Mouse (Mus musculus): ENCODE results near the gene Map3k3. TPM values are rescaled to one million over a fixed set of nuclear protein-coding genes. Genes with fewer than 3 reads are reported as not detected.

The Map3k3 gene
- polyA plus RNA-seq, 1 experiment from 2014 or later = 15.2 TPM

DNA sequence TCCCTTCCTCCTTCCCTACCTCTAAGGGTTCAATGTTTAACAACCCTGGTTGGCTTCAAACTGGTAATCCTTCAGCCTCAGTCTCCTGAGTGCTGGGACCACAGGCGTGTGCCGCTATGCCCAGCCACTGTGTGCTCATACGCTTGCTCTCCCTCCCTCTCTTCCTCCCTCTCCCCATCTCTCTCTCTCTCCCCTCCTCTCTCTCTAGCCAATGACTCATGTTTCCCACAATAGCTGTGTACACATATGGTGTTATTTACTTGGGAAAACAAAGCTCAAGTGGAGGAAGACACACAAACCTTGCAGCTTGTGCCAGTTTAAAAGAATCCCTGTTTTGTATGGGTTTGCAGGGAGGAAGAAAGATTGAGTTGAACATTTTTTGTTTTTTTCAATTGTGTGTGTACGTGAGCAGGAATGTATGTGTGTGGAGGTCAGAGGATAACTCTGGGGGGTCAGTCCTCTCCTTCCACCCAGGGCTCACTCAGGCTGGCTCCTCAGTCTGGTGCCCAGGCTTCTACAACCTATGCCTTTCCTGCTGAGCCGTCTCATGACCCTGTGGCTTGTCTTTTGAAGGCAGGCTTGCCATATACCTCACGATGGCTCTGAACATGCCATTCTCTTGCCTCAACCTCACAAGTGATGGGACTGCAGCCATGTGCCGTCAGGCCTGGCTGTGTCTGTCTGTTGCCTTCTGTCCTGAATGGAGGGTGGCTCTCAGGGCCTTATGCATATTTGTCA is 95.5 kb downstream of the Map3k3 start:
- Histone ChIP-seq H3K27ac (replicated peaks; ENCODE audit: low read depth, low read length) (no peak overlapping the region), H3K4me3 (replicated peaks; ENCODE audit: low read depth, low read length) (no peak overlapping the region), H3K36me3 (ENCODE audit: control insufficient read depth, insufficient read depth, low read length) (peaks cover 29% of the 10 kb centered on the region; the same call in 1 of the 2 replicates), H3K27me3 (ENCODE audit: control insufficient read depth, insufficient read depth, low read length) (no peaks in the 10 kb centered on the region), H3K4me1 (ENCODE audit: control insufficient read depth, insufficient read depth, low read length) (no peaks in the 10 kb centered on the region), H3K9ac (replicated peaks; ENCODE audit: low read length) (no peak overlapping the region), H3K4me2 (ENCODE audit: low read length) (no peak overlapping the region), H3K9me3 (ENCODE audit: control insufficient read depth, low read length) (no peaks in the 10 kb centered on the region)
- ATAC-seq (ENCODE audit: low FRiP score, low TSS enrichment) = no peak
- WGBS = 88% methylated on average over 7 of the region's 7 CpGs
- DNase-seq = no peak

DNA sequence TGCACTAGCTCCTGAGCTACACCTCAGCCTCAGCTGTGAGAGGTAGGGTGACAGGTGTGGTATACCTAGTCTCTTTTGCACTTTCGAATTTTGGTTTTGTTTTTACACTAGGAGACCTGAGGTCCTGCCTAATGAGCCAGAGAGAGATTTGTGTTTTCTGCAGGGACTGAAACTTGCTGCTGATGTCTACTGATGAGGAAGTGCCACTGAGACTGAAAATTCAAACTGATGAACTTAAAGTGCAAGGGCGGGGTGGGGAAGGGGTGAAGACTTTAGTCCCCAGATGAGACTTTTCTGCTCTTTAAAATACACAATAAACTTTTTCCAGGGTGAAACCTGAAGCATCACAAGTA is 96.0 kb downstream of the Map3k3 start:
- H3K27me3 ChIP-seq (ENCODE audit: control insufficient read depth, insufficient read depth, low read length) = no peaks in the 10 kb centered on the region
- H3K27ac ChIP-seq (replicated peaks; ENCODE audit: low read depth, low read length) = no peak overlapping the region
- H3K4me1 ChIP-seq (ENCODE audit: control insufficient read depth, insufficient read depth, low read length) = no peaks in the 10 kb centered on the region
- ATAC-seq (ENCODE audit: low FRiP score, low TSS enrichment) (no peak), DNase-seq (no peak)
- peaks cover 35% of the 10 kb centered on the region; the same call in 1 of the 2 replicates for H3K36me3 ChIP-seq (ENCODE audit: control insufficient read depth, insufficient read depth, low read length)
- H3K4me2 ChIP-seq (ENCODE audit: low read length) = no peak overlapping the region
- no peak overlapping the region for H3K4me3 ChIP-seq (replicated peaks; ENCODE audit: low read depth, low read length)
- WGBS = 93% methylated on average over 2 of the region's 2 CpGs
- H3K9me3 ChIP-seq (ENCODE audit: control insufficient read depth, low read length) = no peaks in the 10 kb centered on the region
- H3K9ac ChIP-seq (replicated peaks; ENCODE audit: low read length) = no peak overlapping the region

DNA sequence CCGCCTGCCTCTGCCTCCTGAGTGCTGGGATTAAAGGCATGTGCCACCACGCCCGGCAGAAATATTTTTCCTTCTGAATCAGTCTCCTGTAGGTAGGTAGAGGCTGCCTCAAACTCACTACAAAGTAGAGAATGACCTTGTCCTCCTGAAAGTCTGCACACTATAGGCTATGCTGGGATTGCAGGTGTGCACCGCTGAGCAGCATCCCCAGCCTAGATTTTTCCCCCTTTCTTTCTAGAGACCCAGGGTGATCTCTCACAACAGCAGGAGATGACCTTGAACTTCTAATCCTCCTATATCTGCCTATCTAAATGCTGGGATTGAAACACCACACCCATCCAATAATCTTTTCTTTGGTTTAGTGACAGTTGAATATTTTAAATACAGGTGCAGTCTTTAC is 102.9 kb downstream of the Map3k3 start:
- Histone ChIP-seq H3K27ac (replicated peaks; ENCODE audit: low read depth, low read length) (no peak overlapping the region), H3K27me3 (ENCODE audit: control insufficient read depth, insufficient read depth, low read length) (no peaks in the 10 kb centered on the region), H3K4me1 (ENCODE audit: control insufficient read depth, insufficient read depth, low read length) (peaks cover 2% of the 10 kb centered on the region), H3K9me3 (ENCODE audit: control insufficient read depth, low read length) (no peaks in the 10 kb centered on the region), H3K36me3 (ENCODE audit: control insufficient read depth, insufficient read depth, low read length) (peaks cover 25% of the 10 kb centered on the region; the same call in 1 of the 2 replicates), H3K4me2 (ENCODE audit: low read length) (no peak overlapping the region), H3K9ac (replicated peaks; ENCODE audit: low read length) (no peak overlapping the region), H3K4me3 (replicated peaks; ENCODE audit: low read depth, low read length) (no peak overlapping the region)
- DNase-seq (no peak), ATAC-seq (ENCODE audit: low FRiP score, low TSS enrichment) (no peak)
- WGBS = 97% methylated on average over 4 of the region's 4 CpGs

DNA sequence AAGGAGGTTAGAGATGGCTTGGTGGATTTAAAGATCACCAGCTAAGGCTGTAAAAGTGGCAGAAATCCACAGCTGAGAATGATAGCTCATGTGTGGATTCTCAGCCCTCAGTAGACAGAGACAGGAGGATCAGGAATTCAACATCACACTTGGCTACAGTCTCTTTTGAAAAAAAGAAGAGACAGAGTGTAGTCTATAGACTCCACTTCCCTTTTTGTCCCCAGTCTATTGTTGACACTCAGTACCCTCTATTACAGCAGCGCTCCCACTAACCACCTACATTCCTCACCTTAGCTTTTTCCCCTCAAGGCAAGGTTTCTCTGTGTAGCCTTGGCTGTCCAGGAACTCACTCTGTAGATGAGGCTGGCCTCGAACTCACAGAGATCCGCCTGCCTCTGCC is 107.3 kb downstream of the Map3k3 start:
- DNase-seq (no peak), ATAC-seq (ENCODE audit: low FRiP score, low TSS enrichment) (no peak)
- Histone ChIP-seq H3K4me2 (ENCODE audit: low read length) (no peak overlapping the region), H3K27me3 (ENCODE audit: control insufficient read depth, insufficient read depth, low read length) (no peaks in the 10 kb centered on the region), H3K9ac (replicated peaks; ENCODE audit: low read length) (no peak overlapping the region), H3K4me3 (replicated peaks; ENCODE audit: low read depth, low read length) (no peak overlapping the region), H3K9me3 (ENCODE audit: control insufficient read depth, low read length) (no peaks in the 10 kb centered on the region), H3K4me1 (ENCODE audit: control insufficient read depth, insufficient read depth, low read length) (peaks cover 9% of the 10 kb centered on the region), H3K27ac (replicated peaks; ENCODE audit: low read depth, low read length) (no peak overlapping the region), H3K36me3 (ENCODE audit: control insufficient read depth, insufficient read depth, low read length) (peaks cover 4% of the 10 kb centered on the region; the same call in 1 of the 2 replicates)
- WGBS = 98% methylated on average over 3 of the region's 3 CpGs

- Histone ChIP-seq H3K27ac (replicated peaks; ENCODE audit: low read depth, low read length) (no peak overlapping the region), H3K9me3 (ENCODE audit: control insufficient read depth, low read length) (no peaks in the 10 kb centered on the region), H3K9ac (replicated peaks; ENCODE audit: low read length) (no peak overlapping the region), H3K36me3 (ENCODE audit: control insufficient read depth, insufficient read depth, low read length) (peaks cover 8% of the 10 kb centered on the region; the same call in 1 of the 2 replicates), H3K4me3 (replicated peaks; ENCODE audit: low read depth, low read length) (peak overlapping the region; percentile 72; the same call in 1 of the 2 replicates), H3K27me3 (ENCODE audit: control insufficient read depth, insufficient read depth, low read length) (no peaks in the 10 kb centered on the region), H3K4me1 (ENCODE audit: control insufficient read depth, insufficient read depth, low read length) (peaks cover 9% of the 10 kb centered on the region), H3K4me2 (ENCODE audit: low read length) (peak overlapping the region; percentile 51)
- ATAC-seq (ENCODE audit: low FRiP score, low TSS enrichment) (no peak), DNase-seq (no peak)
- 89% methylated on average over 5 of the region's 5 CpGs for WGBS
Observed at GRCm38 (mm10) chr11:106192241-106192640, 107.8 kb downstream of the Map3k3 start.

DNA sequence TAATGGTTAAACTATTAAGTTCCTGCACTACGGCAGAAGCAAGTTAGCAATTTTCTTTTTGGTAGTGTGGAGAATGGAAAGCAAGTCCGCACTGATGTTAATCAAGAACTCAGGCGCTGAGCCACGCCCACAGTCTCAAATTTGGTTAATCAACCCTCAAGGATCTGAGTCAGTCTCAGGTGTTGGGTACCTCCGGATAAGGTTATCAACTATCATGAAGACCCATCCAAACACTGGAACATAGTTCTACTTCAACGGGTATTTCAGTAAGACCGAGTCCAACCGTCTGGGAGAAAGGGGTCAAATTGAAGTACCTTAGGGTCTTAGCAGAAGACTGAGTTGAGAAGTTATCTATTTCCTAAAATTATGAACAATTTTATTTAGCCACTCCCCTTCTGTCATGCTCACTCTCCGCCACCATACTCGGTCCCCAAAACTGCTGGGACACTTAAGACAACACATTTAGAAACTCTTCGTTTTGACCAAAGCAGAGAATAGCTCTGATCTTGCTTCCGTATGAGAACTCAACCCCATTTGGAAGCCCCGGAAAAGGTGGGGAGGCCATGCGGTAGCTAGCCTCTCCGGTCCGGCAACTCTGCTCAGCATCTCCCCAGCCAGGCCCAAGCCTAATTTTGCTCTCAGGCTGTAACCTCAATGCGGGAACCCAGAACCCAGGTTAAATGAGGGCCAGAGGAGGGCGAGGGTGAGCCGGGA is 108.4 kb downstream of the Map3k3 start:
- 13% methylated on average over 19 of the region's 19 CpGs for WGBS
- Histone ChIP-seq H3K27ac (replicated peaks; ENCODE audit: low read depth, low read length) (peak overlapping the region; percentile 84), H3K36me3 (ENCODE audit: control insufficient read depth, insufficient read depth, low read length) (peaks cover 14% of the 10 kb centered on the region; the same call in 1 of the 2 replicates), H3K9me3 (ENCODE audit: control insufficient read depth, low read length) (no peaks in the 10 kb centered on the region), H3K4me3 (replicated peaks; ENCODE audit: low read depth, low read length) (peak overlapping the region; percentile 72), H3K9ac (replicated peaks; ENCODE audit: low read length) (peak overlapping the region; percentile 71), H3K4me1 (ENCODE audit: control insufficient read depth, insufficient read depth, low read length) (peaks cover 9% of the 10 kb centered on the region), H3K4me2 (ENCODE audit: low read length) (peak overlapping the region; percentile 51), H3K27me3 (ENCODE audit: control insufficient read depth, insufficient read depth, low read length) (no peaks in the 10 kb centered on the region)
- DNase-seq = no peak
- 0 out of 2 replicates have a peak, but pooled peaks have one; percentile 4 for ATAC-seq (ENCODE audit: low FRiP score, low TSS enrichment)

DNA sequence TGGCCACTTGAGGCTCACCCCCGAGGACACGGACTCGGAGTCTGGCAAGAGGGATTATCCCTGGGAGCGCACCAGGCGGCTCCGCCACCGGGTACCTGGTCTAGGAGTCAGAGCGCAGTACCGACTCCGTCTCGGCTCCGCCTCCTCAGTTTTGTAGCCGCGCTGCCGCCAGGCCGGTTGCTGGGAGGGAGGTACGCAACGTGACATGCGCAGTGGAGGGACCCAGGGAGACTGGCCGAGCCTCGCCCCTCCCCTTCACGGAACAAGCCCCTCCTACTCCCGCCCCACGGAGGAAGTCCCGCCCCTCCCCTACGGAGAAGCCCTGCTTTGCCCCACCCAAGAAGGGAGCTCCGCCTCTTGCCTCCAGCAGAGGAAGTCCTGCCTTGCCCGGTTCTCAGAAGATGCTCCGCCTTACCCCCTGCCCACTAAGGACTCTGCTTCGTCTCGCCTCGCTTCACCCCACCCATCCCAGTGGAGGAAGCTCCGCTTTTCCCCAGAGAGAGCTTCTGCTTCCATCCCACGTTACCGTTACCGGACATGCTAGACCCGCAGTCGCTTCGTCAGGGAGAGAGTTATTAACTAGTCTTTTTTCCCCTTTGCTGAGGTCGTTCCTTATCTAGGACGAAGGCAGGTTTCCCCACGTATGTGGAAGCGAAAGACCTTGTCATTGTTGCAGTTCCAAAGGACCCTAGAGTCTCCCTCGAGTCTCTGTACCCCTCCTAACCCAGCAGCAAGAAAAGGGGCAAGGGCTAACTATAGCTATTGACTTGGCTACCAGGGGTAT is 109.2 kb downstream of the Map3k3 start:
- Histone ChIP-seq H3K27me3 (ENCODE audit: control insufficient read depth, insufficient read depth, low read length) (no peaks in the 10 kb centered on the region), H3K4me1 (ENCODE audit: control insufficient read depth, insufficient read depth, low read length) (peaks cover 9% of the 10 kb centered on the region), H3K4me3 (replicated peaks; ENCODE audit: low read depth, low read length) (peak overlapping the region; percentile 72), H3K36me3 (ENCODE audit: control insufficient read depth, insufficient read depth, low read length) (peaks cover 22% of the 10 kb centered on the region), H3K4me2 (ENCODE audit: low read length) (peak overlapping the region; percentile 51), H3K9me3 (ENCODE audit: control insufficient read depth, low read length) (no peaks in the 10 kb centered on the region), H3K9ac (replicated peaks; ENCODE audit: low read length) (peak overlapping the region; percentile 71), H3K27ac (replicated peaks; ENCODE audit: low read depth, low read length) (peak overlapping the region; percentile 84)
- WGBS = under 1% methylated on average over 44 of the region's 44 CpGs
- DNase-seq = peak; percentile 99
- ATAC-seq (ENCODE audit: low FRiP score, low TSS enrichment) = peak; percentile 95

GRCm38 (mm10) chr11:106194155-106194541 is 109.7 kb downstream of the Map3k3 start:
- Histone ChIP-seq H3K27ac (replicated peaks; ENCODE audit: low read depth, low read length) (peak overlapping the region; percentile 84), H3K9me3 (ENCODE audit: control insufficient read depth, low read length) (no peaks in the 10 kb centered on the region), H3K4me2 (ENCODE audit: low read length) (peak overlapping the region; percentile 51), H3K27me3 (ENCODE audit: control insufficient read depth, insufficient read depth, low read length) (no peaks in the 10 kb centered on the region), H3K9ac (replicated peaks; ENCODE audit: low read length) (peak overlapping the region; percentile 59; the same call in 1 of the 2 replicates), H3K4me1 (ENCODE audit: control insufficient read depth, insufficient read depth, low read length) (peaks cover 9% of the 10 kb centered on the region), H3K36me3 (ENCODE audit: control insufficient read depth, insufficient read depth, low read length) (peaks cover 27% of the 10 kb centered on the region), H3K4me3 (replicated peaks; ENCODE audit: low read depth, low read length) (peak overlapping the region; percentile 72)
- ATAC-seq (ENCODE audit: low FRiP score, low TSS enrichment) (no peak), DNase-seq (no peak)
- 39% methylated on average over 3 of the region's 3 CpGs for WGBS

Data from midbrain, embryonic 14.5 days (tissue).